ENCODE assay signal across 8 mouse cellular contexts in genomic region chr11:58214391-58215048, GRCm38 (mm10). TPM values are rescaled to one million over a fixed set of nuclear protein-coding genes. Genes with fewer than 3 reads are reported as not detected.
A peak's percentile ranks its signal among the peaks of the same experiment; 100 is the strongest.
DNase-seq lines count a peak whose midpoint lies in the region; ATAC-seq lines count a peak whose summit lies in the region.

No protein-coding gene starts in this region.

- no peaks in the 10 kb centered on the region for H3K9me3 ChIP-seq in embryonic facial prominence, embryonic 10.5 days
- no peaks in the 10 kb centered on the region for H3K9me3 ChIP-seq in intestine, embryonic 14.5 days (ENCODE audit: control insufficient read depth, low read length)

- peak overlapping the region; percentile 53 for H3K9ac ChIP-seq in intestine, embryonic 14.5 days (ENCODE audit: low read length)

- peak; percentile 68 for DNase-seq in R1 (ENCODE audit: low read depth, low spot score)
- peak; percentile 34 for DNase-seq in embryonic facial prominence, embryonic 10.5 days (ENCODE audit: low spot score)
- peak; percentile 86 to 87 for DNase-seq in gastrocnemius, postnatal 36 days
- DNase-seq in intestine, embryonic 14.5 days (ENCODE audit: low spot score) = peak; percentile 83
- peak; percentile 29 to 36 for DNase-seq in left cerebral cortex, postnatal 36 days (ENCODE audit: low spot score in 2 of 2)
- DNase-seq in right cerebral cortex, postnatal 14 days = peak; percentile 50
- DNase-seq in urinary bladder, postnatal 4 days (ENCODE audit: low spot score in 2 of 2) = peak; percentile 73 to 82

- WGBS in embryonic facial prominence, embryonic 10.5 days = 42% methylated on average over 17 of the region's 17 CpGs
- 30% methylated on average over 16 of the region's 17 CpGs for WGBS in intestine, embryonic 14.5 days

- no peaks in the 10 kb centered on the region; the same call in 1 of the 2 replicates for H3K27me3 ChIP-seq in embryonic facial prominence, embryonic 10.5 days (replicated peaks; ENCODE audit: low read depth, poor library complexity, severe bottlenecking)
- H3K27me3 ChIP-seq in intestine, embryonic 14.5 days (replicated peaks; ENCODE audit: control insufficient read depth, insufficient read depth, low read length) = no peaks in the 10 kb centered on the region

- H3K4me1 ChIP-seq in embryonic facial prominence, embryonic 10.5 days = peaks cover 25% of the 10 kb centered on the region
- H3K4me1 ChIP-seq in intestine, embryonic 14.5 days (replicated peaks; ENCODE audit: control insufficient read depth, insufficient read depth, low read length) = 0 out of 2 replicates have a peak, but pooled peaks cover 10% of the 10 kb centered on the region

- H3K27ac ChIP-seq in embryonic facial prominence, embryonic 10.5 days (replicated peaks) = peak overlapping the region; percentile 49; the same call in 1 of the 2 replicates
- peak overlapping the region; percentile 51; the same call in 1 of the 2 replicates for H3K27ac ChIP-seq in intestine, embryonic 14.5 days (ENCODE audit: low read depth)

- no peaks in the 10 kb centered on the region for H3K36me3 ChIP-seq in embryonic facial prominence, embryonic 10.5 days (replicated peaks)
- no peaks in the 10 kb centered on the region for H3K36me3 ChIP-seq in intestine, embryonic 14.5 days (ENCODE audit: control insufficient read depth, insufficient read depth, low read length)

- H3K4me2 ChIP-seq in intestine, embryonic 14.5 days (ENCODE audit: low read length) = peak overlapping the region; percentile 59

- intact Hi-C loops in gastrocnemius, postnatal 36 days (cut with DNase I) = no loop called here
- intact Hi-C loops in left cerebral cortex, postnatal 36 days (cut with DNase I) = no loop called here

- peak; percentile 70 for ATAC-seq in intestine, embryonic 14.5 days (replicated peaks; ENCODE audit: low FRiP score, low TSS enrichment, low read depth)
- ATAC-seq in megakaryocyte-erythroid progenitor cell, adult 5-6 weeks (replicated peaks; ENCODE audit: low FRiP score, low TSS enrichment, poor library complexity, severe bottlenecking) = peak; percentile 99

- peak overlapping the region; percentile 49 for H3K4me3 ChIP-seq in embryonic facial prominence, embryonic 10.5 days
- H3K4me3 ChIP-seq in intestine, embryonic 14.5 days (ENCODE audit: low read depth, low read length) = peak overlapping the region; percentile 45

RNA-seq across cellular contexts. Expression of gene Irgm2, which starts 15.1 kb away (rescaled TPM):
- 0.54 and 0.58 TPM in 2 replicates for polyA plus RNA-seq in embryonic facial prominence, embryonic 10.5 days (2016; fragmentation: Nextera tagmentation; extraction: Ambion mirVana)
- 1 to 10 TPM; 6.0 to 7.9 TPM for total RNA-seq in gastrocnemius, postnatal 36 days (2021)
- polyA plus RNA-seq in intestine, embryonic 14.5 days (2014; fragmentation: Nextera tagmentation; extraction: Ambion mirVana) = 6.2 and 8.9 TPM in 2 replicates
- 1 to 10 TPM; 2.3 to 2.7 TPM for total RNA-seq in left cerebral cortex, postnatal 36 days (2021)
- total RNA-seq in megakaryocyte-erythroid progenitor cell, adult 5-6 weeks (2014; fragmentation: Nextera tagmentation) = 1.2 and 6.1 TPM in 2 replicates
- total RNA-seq in megakaryocyte-erythroid progenitor cell, adult 5-6 weeks (2017) = 2.9 and 3.7 TPM in 2 replicates

RNA-seq across cellular contexts. Expression of gene Igtp, which starts 15.2 kb away (rescaled TPM):
- polyA plus RNA-seq in embryonic facial prominence, embryonic 10.5 days (2016; fragmentation: Nextera tagmentation; extraction: Ambion mirVana) = 2.1 and 2.8 TPM in 2 replicates
- 1 to 10 TPM; 3.7 to 6.7 TPM for total RNA-seq in gastrocnemius, postnatal 36 days (2021)
- polyA plus RNA-seq in intestine, embryonic 14.5 days (2014; fragmentation: Nextera tagmentation; extraction: Ambion mirVana) = 6.6 and 7.3 TPM in 2 replicates
- total RNA-seq in left cerebral cortex, postnatal 36 days (2021) = 1 to 10 TPM; 3.6 to 3.8 TPM
- 12.8 and 15.3 TPM in 2 replicates for total RNA-seq in megakaryocyte-erythroid progenitor cell, adult 5-6 weeks (2014; fragmentation: Nextera tagmentation)
- total RNA-seq in megakaryocyte-erythroid progenitor cell, adult 5-6 weeks (2017) = 11.5 and 12.3 TPM in 2 replicates

RNA-seq across cellular contexts. Expression of gene Mrpl22, which starts 43.1 kb away (rescaled TPM):
- polyA plus RNA-seq in embryonic facial prominence, embryonic 10.5 days (2016; fragmentation: Nextera tagmentation; extraction: Ambion mirVana) = 143 and 146 TPM in 2 replicates
- 10 to 100 TPM; 35.5 to 39.1 TPM for total RNA-seq in gastrocnemius, postnatal 36 days (2021)
- polyA plus RNA-seq in intestine, embryonic 14.5 days (2014; fragmentation: Nextera tagmentation; extraction: Ambion mirVana) = 131 and 133 TPM in 2 replicates
- total RNA-seq in left cerebral cortex, postnatal 36 days (2021) = 10 to 100 TPM; 30.7 to 37.4 TPM
- 75.6 and 84.9 TPM in 2 replicates for total RNA-seq in megakaryocyte-erythroid progenitor cell, adult 5-6 weeks (2014; fragmentation: Nextera tagmentation)
- 49.6 and 76.6 TPM in 2 replicates for total RNA-seq in megakaryocyte-erythroid progenitor cell, adult 5-6 weeks (2017)

RNA-seq across cellular contexts. Expression of gene Gemin5, which starts 46.2 kb away (rescaled TPM):
- 39.6 and 40.5 TPM in 2 replicates for polyA plus RNA-seq in embryonic facial prominence, embryonic 10.5 days (2016; fragmentation: Nextera tagmentation; extraction: Ambion mirVana)
- total RNA-seq in gastrocnemius, postnatal 36 days (2021) = 1 to 10 TPM; 8.9 to 9.3 TPM
- polyA plus RNA-seq in intestine, embryonic 14.5 days (2014; fragmentation: Nextera tagmentation; extraction: Ambion mirVana) = 27.7 and 28.6 TPM in 2 replicates
- 10 to 100 TPM; 17.1 to 18.1 TPM for total RNA-seq in left cerebral cortex, postnatal 36 days (2021)
- 43.2 and 51.7 TPM in 2 replicates for total RNA-seq in megakaryocyte-erythroid progenitor cell, adult 5-6 weeks (2014; fragmentation: Nextera tagmentation)
- total RNA-seq in megakaryocyte-erythroid progenitor cell, adult 5-6 weeks (2017) = 43.4 and 57.0 TPM in 2 replicates

Comparison
In these comparisons a context has a peak if more than half of its experiments do, and no peak if none do; other contexts are left out.
1. Peak in every context shown above with its lines: DNase-seq, ATAC-seq, H3K4me3 ChIP-seq and H3K27ac ChIP-seq.
2. DNase-seq: peak in every context shown above with its lines; median percentile 86 in gastrocnemius, postnatal 36 days; 83 in intestine, embryonic 14.5 days; 78 in urinary bladder, postnatal 4 days; 68 in R1; 50 in right cerebral cortex, postnatal 14 days; 34 in embryonic facial prominence, embryonic 10.5 days; 32 in left cerebral cortex, postnatal 36 days.